Mouse (Mus musculus): ENCODE results near the gene Abcb8.
"Not testable (repeated sequence)": the region's sequence is repeated elsewhere in the genome, so short reads cannot be mapped to it uniquely, and the experiment has no call there.

Abcb8 gene

GRCm38 (mm10) chr5:24394165-24394894 lies 867 bp downstream of the Abcb8 start:
- DNase-seq (ENCODE audit: low spot score in 2 of 2), result peak; percentile 95 to 98

- not testable (repeated sequence) for DNase-seq (ENCODE audit: low spot score in 2 of 2)
Measured at GRCm38 (mm10) chr5:24396254-24396653, 2.8 kb downstream of the Abcb8 start.

- no peak for DNase-seq (ENCODE audit: low spot score in 2 of 2)
Measured at GRCm38 (mm10) chr5:24399686-24400085, 6.2 kb downstream of the Abcb8 start.

GRCm38 (mm10) chr5:24400362-24400761 lies 6.9 kb downstream of the Abcb8 start:
- no peak for DNase-seq (ENCODE audit: low spot score in 2 of 2)

GRCm38 (mm10) chr5:24400911-24401605 lies 7.6 kb downstream of the Abcb8 start:
- no peak for DNase-seq (ENCODE audit: low spot score in 2 of 2)

GRCm38 (mm10) chr5:24401969-24402368 lies 8.5 kb downstream of the Abcb8 start:
- peak in 1 of 2 experiments; percentile 32 for DNase-seq (ENCODE audit: low spot score in 2 of 2)

GRCm38 (mm10) chr5:24404594-24405360 lies 11.3 kb downstream of the Abcb8 start:
- DNase-seq (ENCODE audit: low spot score in 2 of 2), result peak in 1 of 2 experiments; percentile 40

- DNase-seq (ENCODE audit: low spot score in 2 of 2), result no peak
Measured at GRCm38 (mm10) chr5:24405389-24405876, 12.0 kb downstream of the Abcb8 start.

GRCm38 (mm10) chr5:24408651-24409050 lies 15.2 kb downstream of the Abcb8 start:
- peak in 1 of 2 experiments; percentile 37 for DNase-seq (ENCODE audit: low spot score in 2 of 2)

- DNase-seq (ENCODE audit: low spot score in 2 of 2), result no peak
Measured at GRCm38 (mm10) chr5:24409466-24409865, 16.0 kb downstream of the Abcb8 start.

- no peak for DNase-seq (ENCODE audit: low spot score in 2 of 2)
Measured at GRCm38 (mm10) chr5:24412063-24412462, 18.6 kb downstream of the Abcb8 start.

- DNase-seq (ENCODE audit: low spot score in 2 of 2), result no peak
Measured at GRCm38 (mm10) chr5:24413042-24413693, 19.7 kb downstream of the Abcb8 start, which contains the start of gene Asic3. TSS of gene Asic3 (plus strand) at chr5:24413392.

- no peak for DNase-seq (ENCODE audit: low spot score in 2 of 2)
Measured at GRCm38 (mm10) chr5:24413938-24414337, 20.5 kb downstream of the Abcb8 start.

- DNase-seq (ENCODE audit: low spot score in 2 of 2), result peak in 1 of 2 experiments; percentile 82
Measured at GRCm38 (mm10) chr5:24416222-24416736, 22.8 kb downstream of the Abcb8 start.

GRCm38 (mm10) chr5:24417587-24417986 lies 24.1 kb downstream of the Abcb8 start:
- no peak for DNase-seq (ENCODE audit: low spot score in 2 of 2)

GRCm38 (mm10) chr5:24420381-24420780 lies 26.9 kb downstream of the Abcb8 start:
- no peak for DNase-seq (ENCODE audit: low spot score in 2 of 2)

GRCm38 (mm10) chr5:24423129-24424003 lies 29.9 kb downstream of the Abcb8 start, which contains the start of the genes Cdk5 and Slc4a2:
TSS of gene Cdk5 (minus strand) at chr5:24423530.
TSS of gene Slc4a2 (plus strand) at chr5:24423837.
- DNase-seq (ENCODE audit: low spot score in 2 of 2), result peak; percentile 99 to 100

GRCm38 (mm10) chr5:24424004-24424781 lies 30.7 kb downstream of the Abcb8 start:
- no peak for DNase-seq (ENCODE audit: low spot score in 2 of 2)

GRCm38 (mm10) chr5:24424861-24425411 lies 31.5 kb downstream of the Abcb8 start:
- peak in 1 of 2 experiments; percentile 56 for DNase-seq (ENCODE audit: low spot score in 2 of 2)
